29 mouse cellular contexts compared by ENCODE assay signal in the genomic region with DNA sequence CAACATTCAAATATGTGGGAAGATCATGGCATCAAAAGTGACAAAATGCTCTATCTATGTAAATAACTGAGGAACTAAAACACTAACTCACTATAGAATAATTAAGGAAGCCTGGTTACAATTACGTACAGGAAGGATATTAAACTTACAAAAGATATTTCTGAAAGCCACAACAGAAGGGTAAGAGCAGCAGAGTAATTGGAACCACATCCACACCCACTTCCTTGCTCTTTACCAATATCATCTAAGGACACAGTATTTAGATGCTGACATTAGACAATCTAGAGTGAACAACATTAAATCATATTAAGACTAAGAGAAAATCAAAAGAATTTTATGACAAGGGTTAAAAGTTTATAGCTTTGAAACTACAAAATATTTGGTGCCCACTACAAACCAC.
"Had no signal": no experiment of that assay in that cellular context is flagged by ENCODE, and none has a peak within 500 bp of the region (broad histone marks: within the 10 kb centered on the region; RNA-seq: fewer than 3 reads in every experiment).

No protein-coding gene starts in this region.

- H3K27ac ChIP-seq: heart, adult 2 months; heart, embryonic 13.5 days; heart, embryonic 15.5 days; hindbrain, embryonic 10.5 days; hindbrain, embryonic 12.5 days; hindbrain, embryonic 14.5 days; intestine, embryonic 15.5 days; kidney, embryonic 15.5 days; kidney, postnatal 0 days; layer of hippocampus, adult 2 months; left cerebral cortex, adult 2 months; limb, embryonic 13.5 days; limb, embryonic 15.5 days; liver, embryonic 12.5 days; liver, embryonic 14.5 days had no signal

- H3K36me3 ChIP-seq: heart, embryonic 13.5 days; heart, embryonic 15.5 days; hindbrain, embryonic 10.5 days; hindbrain, embryonic 12.5 days; intestine, embryonic 15.5 days; kidney, embryonic 15.5 days; limb, embryonic 13.5 days; limb, embryonic 15.5 days; liver, embryonic 12.5 days had no signal

- DNase-seq: gastrocnemius, postnatal 10 days; gastrocnemius, postnatal 25 days; heart, adult 11 months; heart, adult 2 months; heart, postnatal 14 days; heart, postnatal 36 days; kidney, adult 2 months; kidney, adult 9 months; kidney, postnatal 14 days; kidney, postnatal 36 days; left cerebral cortex, postnatal 4 days had no signal

- H3K4me1 ChIP-seq: heart, embryonic 13.5 days; heart, embryonic 15.5 days; hindbrain, embryonic 10.5 days; hindbrain, embryonic 12.5 days; intestine, embryonic 15.5 days; kidney, embryonic 15.5 days; limb, embryonic 13.5 days; limb, embryonic 15.5 days; liver, embryonic 12.5 days had no signal

- ATAC-seq: hindbrain, embryonic 16.5 days; inflammation-experienced regulatory T-cells, adult 6 months; intestine, embryonic 15.5 days; intestine, postnatal 0 days; liver, embryonic 12.5 days had no signal

- H3K4me2 ChIP-seq: heart, embryonic 11.5 days; heart, embryonic 13.5 days; heart, embryonic 15.5 days; hindbrain, embryonic 12.5 days; hindbrain, embryonic 14.5 days; intestine, embryonic 15.5 days; kidney, embryonic 15.5 days; limb, embryonic 13.5 days; limb, embryonic 15.5 days; liver, embryonic 12.5 days had no signal

- H3K9ac ChIP-seq: heart, embryonic 13.5 days; heart, embryonic 15.5 days; hindbrain, embryonic 12.5 days; hindbrain, embryonic 14.5 days; intestine, embryonic 15.5 days; kidney, embryonic 15.5 days; limb, embryonic 13.5 days; limb, embryonic 15.5 days; liver, embryonic 12.5 days; liver, embryonic 14.5 days had no signal

- H3K27me3 ChIP-seq: heart, embryonic 13.5 days; heart, embryonic 15.5 days; hindbrain, embryonic 12.5 days; intestine, embryonic 15.5 days; kidney, embryonic 15.5 days; limb, embryonic 13.5 days; limb, embryonic 15.5 days; liver, embryonic 12.5 days had no signal

- H3K9me3 ChIP-seq: heart, embryonic 13.5 days; heart, embryonic 15.5 days; hindbrain, embryonic 10.5 days; hindbrain, embryonic 12.5 days; intestine, embryonic 15.5 days; kidney, embryonic 15.5 days; limb, embryonic 13.5 days; limb, embryonic 15.5 days; liver, embryonic 12.5 days had no signal

- H3K4me3 ChIP-seq: heart, adult 2 months; heart, embryonic 13.5 days; heart, embryonic 15.5 days; hindbrain, embryonic 10.5 days; hindbrain, embryonic 12.5 days; intestine, embryonic 15.5 days; kidney, embryonic 15.5 days; layer of hippocampus, adult 2 months; left cerebral cortex, adult 2 months; limb, embryonic 13.5 days; limb, embryonic 15.5 days; liver, embryonic 12.5 days had no signal
